Mouse (Mus musculus): Measurements from ENCODE around the gene Polr3g.
"Not testable (repeated sequence)": the region's sequence is repeated elsewhere in the genome, so short reads cannot be mapped to it uniquely, and the experiment has no call there.

Gene Polr3g

DNA sequence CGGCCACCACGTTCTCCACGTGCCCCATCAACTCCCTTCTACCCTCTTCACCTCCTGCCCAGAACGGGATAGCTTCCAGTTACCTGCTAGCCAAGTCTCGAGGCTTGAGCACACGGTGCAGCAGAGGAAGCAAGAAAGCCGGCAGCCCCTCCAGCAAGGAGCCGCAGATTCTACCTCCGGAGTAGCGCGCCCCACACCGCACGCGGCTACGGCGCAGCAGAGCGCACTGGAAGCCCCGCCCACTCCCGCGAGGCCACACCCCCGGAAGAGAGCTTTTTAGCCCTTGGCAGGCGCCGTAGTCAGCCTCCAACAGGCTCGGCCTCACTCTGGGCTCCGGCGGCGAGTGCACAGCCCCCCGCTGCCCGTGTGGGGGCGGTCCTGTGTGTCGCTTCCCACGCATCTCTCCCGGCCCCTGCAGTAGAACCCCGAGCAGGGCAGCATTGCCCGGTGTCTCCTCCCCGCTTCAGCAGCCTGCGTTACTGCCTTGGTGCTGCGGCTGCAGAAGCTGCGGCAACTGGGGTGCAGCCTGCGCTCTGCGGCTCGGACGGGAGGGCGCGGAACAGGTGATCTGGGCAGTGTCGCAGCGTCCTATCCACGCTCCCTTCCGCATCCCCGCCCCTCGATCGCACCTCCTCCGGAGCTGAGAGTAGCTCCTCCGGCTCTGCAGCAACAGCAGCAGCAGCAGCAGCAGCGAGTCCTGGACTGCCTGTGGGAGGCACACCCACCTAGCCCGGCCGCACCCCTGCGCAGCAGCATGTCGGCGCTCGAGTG, at the start of gene Polr3g, which contains the start of gene Mblac2:
Gene Polr3g (minus strand): TSS at position 239 of the 771 bp plus-strand sequence.
Gene Mblac2 (plus strand): TSS at position 567 of the 771 bp plus-strand sequence.
- DNase-seq (ENCODE audit: low read depth, low spot score) = peak; percentile 74

GRCm38 (mm10) chr13:81760379-81760778, 49.6 kb upstream of the Polr3g start:
- no peak for DNase-seq (ENCODE audit: low read depth, low spot score)

GRCm38 (mm10) chr13:81757058-81757660, 46.3 kb upstream of the Polr3g start:
- DNase-seq (ENCODE audit: low read depth, low spot score) = no peak

GRCm38 (mm10) chr13:81755324-81755723, 44.5 kb upstream of the Polr3g start:
- DNase-seq (ENCODE audit: low read depth, low spot score) = no peak

DNA sequence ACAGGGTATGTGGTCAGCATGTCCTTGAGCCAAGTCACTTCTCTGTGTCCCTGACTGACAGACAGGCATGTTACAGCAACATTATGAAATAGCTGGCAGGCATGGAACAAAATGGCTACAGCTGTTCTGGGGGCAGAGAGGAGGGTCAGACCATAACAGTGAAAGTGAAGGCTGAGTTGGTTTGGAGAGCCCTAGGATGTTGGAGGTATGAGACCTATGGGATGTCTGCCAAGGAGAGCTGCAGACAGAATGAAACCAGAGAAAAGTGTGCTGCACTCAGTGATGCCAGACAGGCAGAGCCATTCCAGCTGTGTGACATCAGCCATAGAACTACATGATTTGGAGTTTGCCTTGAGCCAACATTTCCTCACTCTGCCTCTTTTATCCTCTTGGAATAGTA, 44.1 kb upstream of the Polr3g start:
- no peak for DNase-seq (ENCODE audit: low read depth, low spot score)

DNA sequence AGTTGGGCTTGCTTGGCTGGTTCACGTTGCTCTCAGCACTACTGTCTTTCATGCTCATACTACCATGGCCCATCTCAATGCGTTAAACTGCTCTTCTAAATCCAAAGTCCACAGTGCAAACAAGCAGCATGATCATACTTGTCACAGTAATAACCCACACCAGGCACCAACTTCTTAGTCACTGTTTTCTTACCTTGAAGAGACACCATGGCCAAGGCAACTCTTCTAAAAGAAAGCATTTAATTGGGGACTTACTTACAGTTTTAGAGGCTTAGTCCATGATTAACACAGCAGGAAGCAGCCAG, 33.2 kb upstream of the Polr3g start:
- no peak for DNase-seq (ENCODE audit: low read depth, low spot score)

- no peak for DNase-seq (ENCODE audit: low read depth, low spot score)
Measured at GRCm38 (mm10) chr13:81743391-81744091, 32.7 kb upstream of the Polr3g start.

DNA sequence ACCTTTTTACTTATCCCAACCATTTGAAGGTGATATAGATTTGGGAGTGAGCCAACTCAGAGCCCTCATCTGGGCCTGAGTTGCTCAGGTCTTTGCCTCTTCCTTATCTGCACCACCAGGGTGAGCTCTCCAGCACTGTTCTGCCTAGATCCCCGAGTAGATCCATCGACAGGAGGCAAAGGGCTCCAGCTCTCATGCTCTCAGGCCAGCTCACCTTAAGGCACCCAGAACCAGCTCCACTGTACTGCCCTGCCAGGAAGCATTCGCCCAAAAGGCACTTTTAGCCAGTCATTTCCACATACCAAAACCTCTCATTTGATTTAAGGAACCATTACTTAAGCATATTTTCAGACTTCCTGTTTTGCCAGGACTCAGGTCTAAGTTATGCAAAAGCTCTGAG, 30.1 kb upstream of the Polr3g start:
- peak; percentile 4 for DNase-seq (ENCODE audit: low read depth, low spot score)

DNA sequence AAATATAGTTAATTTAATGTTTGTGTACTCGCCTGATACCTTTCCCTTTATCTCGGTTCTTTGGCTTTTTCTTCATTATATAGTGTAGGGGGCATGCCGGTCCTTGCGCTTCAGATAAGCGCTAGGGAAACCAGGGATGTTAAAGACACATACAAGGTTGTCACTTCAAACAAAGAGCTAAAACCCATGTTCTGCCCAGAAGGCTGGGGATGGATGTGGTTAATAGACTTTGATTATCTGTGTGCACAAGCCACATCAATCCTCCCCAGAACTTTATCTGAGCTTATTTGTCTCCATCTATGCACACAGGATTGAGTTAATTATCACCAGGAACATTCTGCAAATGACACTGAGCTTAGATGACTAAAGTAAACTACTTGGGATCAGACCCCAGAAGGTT, 25.8 kb upstream of the Polr3g start:
- DNase-seq (ENCODE audit: low read depth, low spot score) = no peak

GRCm38 (mm10) chr13:81730362-81730761, 19.5 kb upstream of the Polr3g start:
- DNase-seq (ENCODE audit: low read depth, low spot score) = no peak

- DNase-seq (ENCODE audit: low read depth, low spot score) = no peak
Measured at GRCm38 (mm10) chr13:81729102-81729501, 18.3 kb upstream of the Polr3g start.

DNA sequence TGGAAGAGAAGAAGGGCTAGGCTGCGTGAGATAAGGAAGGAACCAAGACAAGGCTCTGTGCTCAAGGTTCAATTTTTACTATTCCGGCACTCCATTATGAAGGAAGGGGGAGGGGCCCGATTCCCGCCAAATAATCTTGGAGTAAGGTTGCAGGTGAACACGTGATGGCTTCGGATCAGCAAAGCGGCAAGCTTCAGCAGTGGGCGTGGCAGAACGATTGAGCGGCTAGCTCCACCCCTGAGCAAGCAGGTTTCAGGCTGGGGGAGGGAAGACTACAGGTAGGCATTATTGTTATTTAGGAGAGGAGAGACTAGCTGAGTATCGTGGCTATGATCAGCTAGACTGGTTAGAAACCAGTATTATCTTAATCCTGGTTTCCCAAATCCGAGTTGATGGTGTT, 17.3 kb upstream of the Polr3g start:
- not testable (repeated sequence) for DNase-seq (ENCODE audit: low read depth, low spot score)

- DNase-seq (ENCODE audit: low read depth, low spot score) = no peak
Measured at GRCm38 (mm10) chr13:81713896-81714295, 3.1 kb upstream of the Polr3g start.

- DNase-seq (ENCODE audit: low read depth, low spot score) = peak; percentile 6
Measured at GRCm38 (mm10) chr13:81711546-81712371, 946 bp upstream of the Polr3g start.

- no peak for DNase-seq (ENCODE audit: low read depth, low spot score)
Measured at GRCm38 (mm10) chr13:81710266-81710665, 547 bp downstream of the Polr3g start.

DNA sequence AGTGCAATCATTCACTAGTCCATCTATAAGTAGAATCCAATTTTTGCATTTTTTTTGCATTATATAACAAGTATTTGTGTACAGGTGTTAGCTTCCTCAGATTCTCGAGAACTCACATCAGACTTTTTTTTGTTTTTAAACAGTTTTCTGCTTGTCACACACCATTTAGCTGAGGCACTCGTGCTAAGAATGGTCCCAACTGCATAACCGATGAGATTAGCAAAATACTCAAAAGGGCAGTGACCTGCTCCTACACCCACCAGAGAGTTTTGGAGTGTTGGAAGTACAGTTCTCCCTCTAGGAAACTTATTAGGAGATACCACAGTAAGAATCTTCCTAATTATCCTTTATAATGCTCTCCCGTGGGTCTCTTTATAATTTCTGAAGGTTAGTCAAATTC, 1.0 kb downstream of the Polr3g start:
- no peak for DNase-seq (ENCODE audit: low read depth, low spot score)

DNA sequence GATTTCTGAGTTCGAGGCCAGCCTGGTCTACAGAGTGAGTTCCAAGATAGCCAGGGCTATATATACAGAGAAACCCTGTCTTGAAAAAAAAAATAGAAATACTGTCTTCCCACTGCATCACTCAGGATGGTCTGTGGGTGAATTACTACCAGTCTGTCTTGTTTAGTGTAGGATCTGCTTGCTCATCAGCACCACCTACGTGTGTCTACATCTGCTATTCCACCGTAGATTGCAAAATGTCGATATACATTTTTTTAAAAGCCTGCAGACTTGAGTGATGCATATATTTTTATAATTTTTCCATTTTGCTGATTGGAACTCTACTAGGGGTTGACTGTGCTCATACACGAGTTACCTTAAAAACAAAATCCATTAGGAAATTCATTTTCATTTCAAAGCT, 4.5 kb downstream of the Polr3g start:
- DNase-seq (ENCODE audit: low read depth, low spot score) = no peak

DNA sequence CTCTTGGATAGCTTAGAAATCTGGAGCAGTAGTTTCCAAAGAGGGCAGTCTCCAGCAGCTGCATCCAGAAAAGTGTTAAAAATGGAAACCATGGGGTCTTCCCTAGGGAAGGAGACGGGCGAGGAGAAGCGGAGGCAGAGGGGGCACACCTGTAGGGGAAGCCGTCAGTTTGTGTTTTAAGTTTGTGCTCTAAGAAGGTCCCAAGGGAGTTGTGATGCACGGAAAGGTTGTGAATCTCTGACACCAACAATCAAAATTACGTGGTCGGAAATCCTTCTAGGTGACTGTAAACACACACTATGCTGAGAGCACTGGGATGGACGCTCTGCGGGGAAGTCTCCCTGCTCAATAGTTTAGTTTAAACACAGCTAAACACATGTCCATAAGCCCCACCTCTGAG, 7.2 kb downstream of the Polr3g start:
- DNase-seq (ENCODE audit: low read depth, low spot score) = no peak

DNA sequence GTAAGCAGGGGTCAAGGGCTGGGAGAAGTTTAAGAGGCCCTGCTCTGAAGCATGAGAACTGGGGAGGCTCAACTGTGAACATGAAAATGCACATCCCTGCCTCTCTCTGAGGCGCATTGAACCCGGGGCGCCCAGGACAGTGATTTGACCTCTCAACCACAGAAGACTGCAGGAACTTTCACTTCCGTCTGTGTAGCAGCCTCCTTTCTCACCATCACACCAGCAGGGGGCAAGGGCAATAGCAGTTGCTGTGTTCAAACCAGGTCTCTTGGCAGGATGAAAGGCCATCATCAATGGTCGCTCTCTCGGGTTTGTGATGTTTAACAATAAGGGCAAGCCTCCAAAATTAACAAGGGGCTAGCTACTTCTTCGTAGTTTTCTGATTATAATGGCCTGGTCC, 7.7 kb downstream of the Polr3g start:
- DNase-seq (ENCODE audit: low read depth, low spot score) = no peak

GRCm38 (mm10) chr13:81694446-81694845, 16.4 kb downstream of the Polr3g start:
- no peak for DNase-seq (ENCODE audit: low read depth, low spot score)

GRCm38 (mm10) chr13:81691606-81692005, 19.2 kb downstream of the Polr3g start:
- peak; percentile 3 for DNase-seq (ENCODE audit: low read depth, low spot score)

DNA sequence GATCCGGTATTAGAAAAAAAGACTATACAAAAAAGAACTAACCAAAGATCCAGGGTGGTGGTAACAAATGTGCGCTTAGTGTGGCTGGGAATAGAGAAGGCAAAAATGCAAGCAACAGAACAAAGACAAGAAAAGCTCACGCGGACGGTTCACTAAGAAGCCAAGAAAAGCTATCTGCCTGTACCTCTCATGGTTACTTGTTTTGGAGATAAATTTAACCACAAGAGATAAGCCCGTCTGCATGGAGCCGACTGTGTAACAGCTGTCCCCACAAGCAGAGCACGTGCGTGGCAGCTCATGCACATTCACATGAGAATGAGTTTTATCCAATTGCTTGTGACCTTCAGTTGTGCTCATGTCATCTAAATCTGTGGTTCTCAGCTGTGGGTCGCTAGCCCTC, 20.3 kb downstream of the Polr3g start:
- no peak for DNase-seq (ENCODE audit: low read depth, low spot score)
